Mouse (Mus musculus) urinary bladder, postnatal 14 days (tissue): ENCODE data around the gene Tnnc2.

ENCODE experiments used
- DNase-seq: peaks from one replicate; pipeline ENCODE4 v3.0.0; 2021; ENCODE audit warnings: low spot score

The Tnnc2 gene

GRCm38 (mm10) chr2:164773229-164773988 is 6.4 kb downstream of the Tnnc2 start:
- no peak for DNase-seq

DNA sequence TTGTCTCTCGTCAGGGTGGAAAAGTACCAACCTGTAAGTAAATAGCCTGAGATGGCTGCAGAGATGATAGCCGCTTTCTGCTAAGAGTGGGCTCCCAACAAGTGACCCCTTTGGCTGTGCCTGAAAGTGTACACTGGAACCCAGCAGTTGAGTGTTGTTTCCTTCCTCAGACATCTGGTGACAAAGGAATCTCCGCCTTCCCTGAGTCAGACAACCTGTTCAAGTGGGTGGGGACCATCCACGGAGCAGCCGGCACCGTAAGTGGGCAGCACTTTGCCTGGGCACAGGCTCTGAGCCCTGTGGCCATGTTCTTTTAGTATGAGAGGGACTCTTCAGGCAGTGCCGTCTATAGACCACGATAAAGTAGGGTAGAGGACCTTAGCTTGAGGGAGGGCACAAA is 8.6 kb downstream of the Tnnc2 start:
- no peak for DNase-seq

DNA sequence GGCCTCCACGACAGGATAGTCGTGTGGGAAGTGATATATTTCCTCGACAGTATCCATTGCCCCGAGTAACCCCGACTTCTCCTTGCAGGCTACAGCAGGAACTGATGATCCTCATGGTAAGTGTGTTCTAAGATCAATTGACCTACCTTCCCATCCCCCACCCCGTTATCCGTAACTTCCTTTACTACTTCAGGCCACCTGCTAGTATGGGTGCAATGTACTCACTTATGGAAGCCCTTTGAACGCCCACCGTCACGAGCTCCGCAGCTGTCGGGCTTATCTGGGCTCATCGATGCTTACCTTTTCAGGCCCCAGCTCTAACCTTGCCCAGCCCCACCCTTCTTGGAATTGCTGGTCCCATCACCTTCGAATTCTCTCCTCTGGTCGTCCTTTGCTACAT is 9.5 kb downstream of the Tnnc2 start:
- no peak for DNase-seq

DNA sequence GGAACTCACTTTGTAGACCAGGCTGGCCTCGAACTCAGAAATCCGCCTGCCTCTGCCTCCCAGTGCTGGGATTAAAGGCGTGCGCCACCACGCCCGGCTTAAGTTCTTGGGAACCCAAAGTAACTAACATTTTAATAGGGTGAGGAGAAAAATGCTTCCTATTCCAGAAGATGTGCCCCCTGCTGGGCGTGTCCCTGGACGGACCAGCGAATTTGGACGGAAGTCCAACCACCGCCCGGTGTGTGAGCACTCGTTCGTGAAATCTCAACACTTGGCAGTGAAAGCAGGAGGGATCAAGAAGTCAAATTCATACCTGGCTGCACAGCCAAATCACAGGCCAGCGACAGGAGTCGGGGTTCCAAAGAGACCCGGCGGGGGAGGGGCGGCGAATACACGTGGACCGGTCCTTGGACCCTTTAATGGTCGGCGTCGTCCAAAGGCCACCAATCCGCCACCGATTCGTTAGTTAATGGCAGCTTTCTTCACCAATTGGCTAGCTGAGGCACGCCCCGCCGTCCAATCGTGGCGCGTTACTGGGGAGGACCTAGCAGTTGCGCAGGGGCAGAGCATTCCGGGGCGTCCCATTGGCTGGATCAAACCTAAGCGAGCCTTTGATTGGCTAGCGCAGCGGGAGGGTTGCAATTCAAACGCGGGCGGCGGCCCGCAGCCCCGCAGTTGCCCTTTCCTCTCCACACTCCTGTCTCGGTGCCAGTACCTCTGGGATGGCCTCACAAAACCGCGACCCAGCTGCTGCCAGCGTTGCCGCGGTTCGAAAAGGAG is 10.3 kb downstream of the Tnnc2 start, which contains the start of gene Ube2c:
Ube2c (plus strand) TSS at position 641 of the 780 bp plus-strand sequence.
- peak; percentile 98 for DNase-seq

GRCm38 (mm10) chr2:164767812-164768540 is 11.8 kb downstream of the Tnnc2 start:
- no peak for DNase-seq

DNA sequence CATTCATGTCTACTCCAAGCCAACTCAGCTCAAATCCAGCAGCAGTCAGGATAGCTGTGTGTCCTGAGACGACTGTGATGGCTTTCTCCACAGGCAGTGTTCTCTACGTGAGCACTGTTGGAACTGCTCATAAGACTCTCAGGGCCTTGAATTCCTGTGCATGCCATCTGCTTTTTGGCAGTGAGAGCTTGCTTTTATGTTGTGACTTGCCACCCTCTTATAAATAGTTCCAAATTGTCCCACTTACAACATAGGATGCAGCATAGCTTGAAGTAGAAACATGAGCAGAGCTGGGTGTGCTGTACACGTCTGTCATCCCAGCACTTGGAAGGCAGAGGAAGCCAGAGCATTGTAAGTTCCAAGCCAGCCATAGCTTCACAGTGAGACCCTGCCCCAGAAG is 13.9 kb downstream of the Tnnc2 start:
- DNase-seq, result no peak

DNA sequence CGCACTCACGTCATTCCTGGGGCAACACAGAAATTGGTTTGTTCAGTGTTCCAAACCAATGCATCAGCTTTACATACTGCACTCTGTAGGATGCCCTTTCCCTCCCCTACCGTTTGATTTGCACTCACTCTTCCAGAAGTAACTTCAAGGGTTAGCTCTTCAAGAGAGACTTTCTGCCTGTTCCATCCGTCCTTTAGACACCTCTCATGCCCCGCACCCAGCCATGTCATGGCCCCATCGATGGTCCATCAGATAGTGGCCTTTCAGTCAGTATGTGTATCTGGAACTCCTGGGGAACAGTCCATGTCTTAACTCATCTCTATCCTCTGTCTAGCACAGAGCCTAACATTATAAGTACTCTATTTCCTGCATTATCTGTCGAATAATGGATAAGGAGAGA is 17.2 kb downstream of the Tnnc2 start:
- DNase-seq, result no peak

GRCm38 (mm10) chr2:164761971-164762370 is 17.8 kb downstream of the Tnnc2 start:
- DNase-seq, result no peak

DNA sequence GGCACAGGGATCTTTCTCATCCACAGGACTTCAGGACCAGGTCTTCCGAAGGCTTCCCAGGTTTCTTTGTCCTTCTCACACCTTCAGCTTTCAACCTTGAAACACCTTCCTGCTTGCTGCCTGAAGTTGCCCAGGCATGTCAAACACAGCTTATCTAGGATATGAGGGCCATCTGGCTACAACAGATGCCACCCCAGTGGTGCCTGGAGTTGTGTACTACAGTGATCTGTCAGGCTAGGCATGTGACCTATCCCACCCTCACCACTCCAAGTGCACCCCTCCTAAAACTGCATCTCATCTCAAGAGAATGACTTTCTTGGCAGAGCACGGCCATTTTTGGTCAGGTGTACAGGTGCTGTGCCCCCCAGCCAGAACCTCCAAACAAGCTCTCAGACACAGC is 18.3 kb downstream of the Tnnc2 start:
- DNase-seq, result no peak

GRCm38 (mm10) chr2:164760059-164760833 is 19.5 kb downstream of the Tnnc2 start:
- no peak for DNase-seq

- DNase-seq, result no peak
Measured at GRCm38 (mm10) chr2:164758692-164759091, 21.1 kb downstream of the Tnnc2 start.

DNA sequence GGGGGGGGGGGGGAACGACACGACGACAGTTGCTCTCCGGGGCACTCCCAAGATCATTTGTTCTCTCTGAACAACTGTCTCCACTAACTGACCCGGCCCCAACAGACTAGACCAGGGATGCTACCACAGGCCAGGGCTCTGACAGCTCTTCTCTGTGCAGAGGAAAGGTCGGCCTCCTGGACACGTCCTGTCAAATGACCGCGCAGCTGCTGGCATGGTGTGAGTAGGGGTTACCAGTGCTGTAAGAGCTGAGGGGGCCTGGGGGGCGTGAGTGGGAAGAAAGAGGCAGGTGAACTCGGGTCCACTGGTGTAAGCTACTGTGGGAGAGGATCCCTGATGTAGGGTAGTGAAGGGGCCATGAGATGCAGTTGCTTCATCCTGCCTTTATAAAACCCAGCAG is 21.9 kb downstream of the Tnnc2 start:
- DNase-seq, result no peak

DNA sequence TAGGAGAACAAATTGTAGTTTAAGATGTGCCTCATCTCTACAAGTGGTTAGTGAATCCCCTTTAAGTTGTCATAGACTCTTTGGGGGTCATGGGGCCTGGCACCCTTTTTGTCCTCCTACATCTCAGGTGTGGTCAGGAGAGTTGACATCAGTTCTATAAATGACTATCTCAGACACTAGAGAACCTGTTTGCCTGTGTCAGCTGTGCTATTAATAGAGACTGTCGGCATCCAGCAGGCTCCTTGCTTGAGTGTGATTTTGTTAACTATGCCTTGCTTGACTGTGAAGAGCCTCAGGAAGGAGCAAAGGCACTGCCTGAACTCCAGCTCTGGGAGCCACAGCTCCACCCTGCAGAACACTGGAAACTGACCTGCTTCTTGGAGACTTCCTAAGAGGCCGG is 25.0 kb downstream of the Tnnc2 start:
- DNase-seq, result no peak

GRCm38 (mm10) chr2:164754105-164754504 is 25.7 kb downstream of the Tnnc2 start:
- DNase-seq, result no peak

GRCm38 (mm10) chr2:164752454-164752853 is 27.3 kb downstream of the Tnnc2 start:
- DNase-seq, result no peak

DNA sequence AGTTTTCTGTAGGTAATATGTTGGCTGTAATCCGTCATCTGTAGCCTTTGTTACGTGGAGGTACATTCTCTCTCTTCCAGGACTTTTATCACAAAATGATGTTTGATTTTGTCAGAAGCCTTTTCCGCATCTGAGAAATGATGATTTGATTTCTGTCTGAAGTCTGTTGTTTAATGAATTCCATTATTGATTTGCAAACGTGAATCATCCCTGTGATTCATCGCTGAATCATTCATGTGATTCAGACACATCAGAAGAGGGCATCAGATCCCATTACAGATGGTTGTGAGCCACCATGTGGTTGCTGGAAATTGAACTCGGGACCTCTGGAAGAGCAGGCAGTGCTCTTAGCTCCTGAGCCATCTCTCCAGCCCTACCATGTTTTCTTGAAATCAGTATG is 30.8 kb downstream of the Tnnc2 start:
- DNase-seq, result no peak

DNA sequence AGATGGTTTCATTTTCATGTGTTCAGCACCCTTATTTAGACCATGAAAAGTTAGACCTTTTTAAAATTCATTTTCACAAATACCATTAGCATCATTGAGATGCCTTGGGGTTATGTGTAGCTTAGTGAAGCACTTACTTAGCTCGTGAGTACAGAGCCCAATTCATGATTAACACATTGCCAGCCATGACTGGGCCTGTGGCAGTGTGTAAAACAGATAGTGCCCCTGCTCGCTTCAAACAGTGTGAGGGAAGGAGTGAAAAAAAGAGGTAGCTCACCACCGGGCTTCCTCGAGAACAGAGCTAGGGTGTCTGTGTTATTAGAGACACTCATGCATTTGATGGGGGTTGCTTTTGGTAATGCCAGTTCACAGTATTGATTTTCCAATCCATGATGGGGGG is 31.6 kb downstream of the Tnnc2 start:
- DNase-seq, result no peak

DNA sequence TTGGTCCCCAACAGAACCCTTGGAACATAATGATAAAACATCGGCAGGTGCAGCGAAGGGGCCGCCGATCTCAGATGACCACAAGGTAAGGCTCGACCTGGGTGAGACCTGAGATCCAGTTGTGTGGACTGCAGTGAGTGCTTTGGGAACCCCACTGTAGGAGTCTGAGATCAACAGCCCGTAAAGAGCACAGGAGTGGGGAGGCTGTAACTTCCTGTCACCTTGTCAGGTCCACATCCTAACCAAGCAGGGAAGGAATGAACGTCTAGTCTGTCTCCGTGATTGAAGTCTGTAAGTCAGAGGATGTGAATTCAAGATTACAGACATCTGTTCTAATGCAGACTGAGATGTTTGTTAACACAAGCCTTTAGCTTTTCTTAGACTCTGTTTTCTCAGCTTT is 33.1 kb downstream of the Tnnc2 start:
- no peak for DNase-seq

GRCm38 (mm10) chr2:164745843-164746479 is 33.8 kb downstream of the Tnnc2 start, which contains the start of the genes Wfdc3 and Dnttip1:
Gene Wfdc3, minus strand, starts transcription at chr2:164745931.
Gene Dnttip1, plus strand, starts transcription at chr2:164745983.
- peak; percentile 93 for DNase-seq

- DNase-seq, result no peak
Measured at GRCm38 (mm10) chr2:164744987-164745386, 34.8 kb downstream of the Tnnc2 start.

DNA sequence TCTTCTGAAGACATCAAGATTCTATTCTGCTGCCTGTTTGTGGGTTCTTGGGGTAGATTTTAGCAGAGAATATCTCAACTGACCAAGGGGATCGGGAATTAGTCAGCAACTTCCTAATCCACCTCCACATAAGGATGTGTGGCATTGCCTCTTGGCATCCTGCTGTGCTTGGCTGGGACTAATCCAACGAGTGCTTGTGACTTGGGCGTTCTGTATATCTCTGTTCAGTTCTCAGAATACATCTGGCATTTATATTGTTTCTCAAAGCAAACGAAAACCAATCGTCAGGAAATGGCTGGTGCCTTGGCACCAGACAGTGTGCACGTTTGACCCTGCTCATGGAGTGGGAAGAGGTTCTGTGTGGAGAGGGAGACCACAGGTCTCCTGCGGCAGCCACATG is 39.9 kb downstream of the Tnnc2 start:
- no peak for DNase-seq
